Mouse (Mus musculus) liver, adult 2 months (tissue): ENCODE measurements at regions not wholly inside any gene's neighbourhood (a gene's known extent, or its start where the extent isn't known, plus 50 kb on each side); places are given as distances from the start of the nearest gene placed in this dataset.

ENCODE experiments used
- CTCF ChIP-seq: fragments of 200-500 bp; IDR thresholded peaks from 2 replicates; pipeline ENCODE4 v1.5.1; 2011; ENCODE audit warnings: low read depth, low read length, control low read depth
- POLR2A ChIP-seq: fragments of 200-500 bp; IDR thresholded peaks from 2 replicates; pipeline ENCODE4 v1.6.1; 2011; ENCODE audit warnings: low read length, control low read depth; ENCODE audit not compliant: insufficient read depth; ENCODE audit errors: extremely low read depth

GRCm38 (mm10) chr3:148634352-148634751 is 356.0 kb downstream of the Adgrl2 start:
- TF ChIP-seq POLR2A (no peak), CTCF (no peak)
